Mouse (Mus musculus) urinary bladder, postnatal 10 days (tissue): Measurements from ENCODE around the gene Rad9b.

ENCODE experiments used
- DNase-seq: peaks from one replicate; pipeline ENCODE4 v3.0.0; 2022; ENCODE audit warnings: low spot score

Gene Rad9b

DNA sequence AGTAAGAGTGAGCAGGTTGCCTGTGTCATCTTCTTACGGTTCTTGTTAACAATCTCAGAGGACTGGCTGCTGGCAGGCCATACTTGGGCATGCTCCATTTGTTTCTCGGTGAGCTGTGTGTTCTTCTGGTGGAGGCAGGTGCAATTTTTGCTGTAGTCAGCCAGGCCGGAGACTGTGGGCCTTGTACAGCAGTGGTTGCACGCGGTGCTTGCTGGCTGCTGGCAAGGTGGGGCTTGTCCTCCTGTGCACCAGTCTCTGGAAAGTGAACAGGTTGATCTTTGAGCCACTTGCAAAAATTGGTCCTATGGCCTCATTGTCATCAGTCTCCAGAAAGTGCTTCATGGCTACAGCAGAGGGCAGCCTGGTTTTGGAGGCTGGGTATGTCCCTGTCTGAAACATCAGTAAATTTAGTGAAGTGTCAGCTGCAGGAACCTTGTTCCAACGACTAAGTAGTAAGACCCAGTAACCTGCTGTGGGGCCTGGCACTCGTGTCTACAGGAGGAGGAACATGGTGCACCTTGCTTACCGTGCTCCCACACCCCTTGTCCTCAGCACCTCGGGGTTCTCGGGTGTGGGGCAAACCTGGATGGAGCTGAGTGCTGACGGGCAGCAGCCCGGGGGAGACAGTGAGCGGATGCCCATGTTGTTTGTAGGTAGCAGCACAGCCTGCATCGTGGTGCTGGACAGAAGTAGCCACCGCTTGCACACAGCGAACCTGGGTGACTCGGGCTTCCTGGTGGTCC, 40.9 kb downstream of the Rad9b start:
- DNase-seq: no peak

DNA sequence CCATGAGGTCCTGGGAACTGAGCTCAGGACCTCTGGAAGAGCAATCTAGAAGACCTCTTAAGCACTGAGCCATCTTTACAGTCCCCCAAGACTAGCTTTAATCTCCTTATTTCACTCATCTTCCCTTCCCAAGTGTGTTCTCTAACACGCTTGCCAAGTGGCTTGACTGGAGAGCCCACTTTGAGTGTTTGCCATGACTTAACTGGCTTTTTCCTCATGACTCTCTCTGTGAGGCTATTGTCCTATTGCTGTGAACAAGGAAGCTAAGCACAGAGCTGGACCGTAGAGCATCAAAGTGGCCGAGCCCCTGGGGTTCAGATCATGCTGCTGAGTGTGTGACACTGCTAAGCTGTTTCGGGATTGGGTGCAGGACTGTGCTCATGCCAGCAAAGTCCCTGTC, 41.7 kb downstream of the Rad9b start:
- DNase-seq: no peak

DNA sequence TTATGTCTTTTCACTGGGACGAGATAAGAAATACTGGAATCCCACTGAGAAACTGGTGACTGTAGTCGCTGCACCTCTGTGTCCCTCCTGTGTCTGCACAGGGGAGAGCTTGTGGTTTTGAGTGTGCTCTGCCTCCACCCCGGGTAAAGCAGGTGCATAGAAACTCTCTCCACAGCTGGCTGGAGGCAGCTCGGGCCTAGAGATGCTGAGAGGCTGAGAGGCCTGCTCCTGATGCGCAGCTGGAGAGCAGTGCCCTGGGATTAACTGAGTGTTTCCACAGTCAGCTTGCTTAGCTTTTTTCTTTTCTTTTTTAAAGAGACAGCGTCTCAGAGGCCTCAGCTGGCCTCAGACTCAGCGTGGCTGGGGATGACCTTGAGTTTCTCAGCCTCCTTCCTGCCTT, 42.3 kb downstream of the Rad9b start:
- DNase-seq: no peak

DNA sequence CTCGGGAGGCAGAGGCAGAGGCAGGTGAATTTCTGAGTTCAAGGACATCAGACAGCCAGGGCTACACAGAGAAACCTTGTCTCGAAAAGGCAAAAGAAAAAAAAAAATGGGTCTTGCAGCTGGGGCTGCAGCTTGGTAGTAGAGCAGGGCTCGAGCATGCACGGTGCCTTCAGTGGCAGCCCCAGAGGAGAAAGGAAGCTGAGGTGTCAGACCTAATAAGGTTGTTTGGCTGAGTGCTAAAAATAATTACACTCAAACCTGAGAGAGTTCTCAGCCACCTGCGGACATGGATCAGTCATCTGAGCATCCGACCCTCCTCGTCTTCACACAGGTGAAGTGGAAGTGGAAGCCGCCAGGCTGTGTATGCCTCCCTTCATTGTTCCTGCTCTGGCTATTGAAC, 43.3 kb downstream of the Rad9b start:
- no peak for DNase-seq

DNA sequence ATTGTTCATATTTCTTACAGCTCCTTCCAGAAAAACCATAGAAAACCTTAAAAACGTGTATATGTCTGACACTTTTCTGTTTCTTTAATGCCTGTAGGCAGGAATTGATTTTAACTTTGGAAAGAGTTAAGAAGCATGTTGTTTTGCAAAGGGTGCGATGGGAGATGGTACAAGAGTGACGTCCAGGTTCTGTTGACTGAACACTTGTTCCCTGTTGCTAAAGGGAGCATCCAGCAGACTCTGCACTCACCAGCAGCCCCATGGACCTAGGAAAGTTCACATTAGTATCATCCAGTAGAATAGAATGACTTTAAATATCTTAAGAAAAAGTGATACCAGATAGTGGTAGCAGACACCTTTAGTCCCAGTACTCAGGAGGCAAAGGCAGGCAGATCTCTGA, 47.5 kb downstream of the Rad9b start:
- DNase-seq: no peak

DNA sequence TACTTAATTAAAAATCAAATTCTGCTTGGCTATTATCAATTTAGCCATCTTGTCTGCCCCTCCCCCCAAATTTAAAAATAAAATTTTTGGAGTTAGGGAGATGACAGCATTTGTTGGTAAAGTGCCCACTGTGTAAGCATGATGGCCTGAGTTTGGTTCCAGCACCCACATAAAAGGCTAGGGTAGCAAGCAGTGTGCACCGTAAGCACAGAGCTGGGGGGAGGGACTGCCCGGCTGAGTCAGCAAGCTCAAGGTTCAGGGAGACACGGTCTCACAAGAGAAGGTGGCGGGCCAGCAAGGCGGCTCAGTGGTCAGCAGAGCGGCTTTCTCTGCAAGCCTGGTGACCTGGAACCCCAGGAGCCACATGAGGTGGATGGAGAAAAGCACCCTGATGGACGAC, 48.6 kb downstream of the Rad9b start:
- DNase-seq: no peak

DNA sequence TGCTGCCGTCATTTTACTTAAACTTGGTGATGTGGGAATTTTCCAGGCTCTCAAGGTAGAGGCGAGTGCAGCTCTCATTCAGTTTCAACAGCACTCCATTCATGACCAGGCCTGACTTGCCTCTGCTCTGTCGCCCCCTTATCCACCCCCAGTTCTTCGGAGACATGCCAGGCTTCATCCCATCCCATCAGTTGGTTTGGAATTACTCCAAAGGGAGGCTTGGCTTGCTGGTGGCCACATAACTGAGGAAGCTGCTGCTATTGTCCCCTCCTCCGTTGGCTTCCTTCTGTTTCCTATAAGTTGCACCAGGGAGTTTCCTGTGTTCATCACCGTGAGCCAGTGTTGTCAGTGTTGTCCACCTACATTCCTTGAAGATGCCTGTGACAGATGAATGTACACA, 49.5 kb downstream of the Rad9b start:
- DNase-seq: no peak

DNA sequence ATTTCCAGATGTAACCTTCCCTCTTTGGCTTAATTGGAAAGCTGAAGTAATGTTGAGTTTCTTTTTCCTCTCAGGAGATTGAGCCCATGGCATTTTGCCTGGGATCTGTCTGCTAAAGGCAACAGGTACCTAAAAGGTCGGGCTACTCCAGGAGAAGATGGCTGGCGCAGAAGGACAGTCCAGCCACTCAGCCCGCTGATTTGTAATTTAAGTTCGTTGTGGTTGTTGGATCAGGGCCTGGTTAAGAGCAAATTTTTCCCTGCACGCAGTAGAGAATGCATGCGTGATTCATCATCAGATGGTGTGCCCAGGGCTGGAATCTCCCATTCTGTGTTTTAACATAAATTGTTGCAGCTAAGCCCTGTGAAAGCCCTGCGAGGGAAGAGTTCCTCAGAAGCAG, 50.1 kb downstream of the Rad9b start:
- DNase-seq: no peak

DNA sequence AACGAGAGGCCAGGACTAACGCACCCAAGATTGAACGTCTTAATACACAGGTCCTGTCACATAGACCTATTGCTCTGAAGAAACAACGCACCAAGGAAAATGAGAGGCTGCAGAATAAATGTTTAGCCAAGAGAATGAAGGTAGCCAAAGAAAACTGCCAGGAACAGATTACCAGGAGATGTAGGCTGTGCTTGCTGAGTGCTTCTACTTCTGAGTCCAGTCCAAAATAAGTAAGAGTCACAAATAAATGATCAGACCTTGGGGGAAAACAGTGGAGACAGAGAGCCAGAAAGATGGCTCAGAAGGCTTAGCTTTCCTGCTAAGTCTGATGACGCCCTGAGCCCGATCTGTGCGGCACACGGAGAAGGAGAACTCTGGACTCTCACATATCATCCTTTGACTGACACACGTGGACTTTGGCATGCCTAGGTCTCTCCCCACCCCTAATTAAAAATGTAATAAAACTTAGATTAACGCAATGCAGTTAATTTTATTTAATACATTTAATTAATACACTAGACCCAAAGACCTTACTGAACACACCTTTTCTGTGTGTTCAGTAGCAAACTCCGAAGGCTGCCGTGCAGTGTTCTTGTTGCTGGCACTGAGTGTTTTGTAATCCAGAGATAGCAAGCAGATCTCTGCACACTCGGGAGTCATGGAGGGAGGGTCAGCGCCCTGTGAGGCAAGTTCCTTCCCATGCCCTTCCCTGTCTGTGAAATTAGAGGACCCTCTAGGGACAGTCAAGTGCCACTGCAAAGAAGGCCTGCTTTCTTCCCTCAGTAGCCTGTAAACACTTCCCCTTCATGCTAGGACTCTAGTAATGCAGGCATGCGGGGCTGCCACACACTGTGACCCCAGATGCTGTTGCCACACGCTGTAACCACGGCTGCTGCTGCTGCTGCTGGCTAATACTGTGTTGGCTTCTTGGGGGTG, 51.0 kb downstream of the Rad9b start:
- DNase-seq: no peak

DNA sequence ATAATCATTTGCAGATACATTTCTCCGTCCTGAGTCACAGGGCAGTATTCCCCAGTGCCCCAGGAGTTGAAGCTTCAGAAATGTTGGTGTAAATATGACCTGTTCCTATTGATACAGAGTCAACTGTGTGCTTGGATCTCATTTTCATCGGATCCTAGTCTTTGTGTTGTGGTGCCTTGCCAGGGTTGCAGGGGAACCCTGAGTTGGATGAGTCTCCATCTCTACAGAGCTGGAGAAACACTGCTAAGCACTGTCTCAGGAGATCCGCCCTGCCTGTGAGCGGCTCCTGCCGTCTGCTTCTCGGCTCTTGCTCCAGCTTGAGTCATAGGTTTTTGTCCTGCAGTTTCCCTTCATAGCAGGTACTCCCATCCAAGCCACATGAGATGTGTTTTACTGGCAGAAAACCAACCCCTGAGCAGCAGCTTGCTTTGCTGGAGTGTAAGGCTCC, 53.9 kb downstream of the Rad9b start:
- DNase-seq: no peak

DNA sequence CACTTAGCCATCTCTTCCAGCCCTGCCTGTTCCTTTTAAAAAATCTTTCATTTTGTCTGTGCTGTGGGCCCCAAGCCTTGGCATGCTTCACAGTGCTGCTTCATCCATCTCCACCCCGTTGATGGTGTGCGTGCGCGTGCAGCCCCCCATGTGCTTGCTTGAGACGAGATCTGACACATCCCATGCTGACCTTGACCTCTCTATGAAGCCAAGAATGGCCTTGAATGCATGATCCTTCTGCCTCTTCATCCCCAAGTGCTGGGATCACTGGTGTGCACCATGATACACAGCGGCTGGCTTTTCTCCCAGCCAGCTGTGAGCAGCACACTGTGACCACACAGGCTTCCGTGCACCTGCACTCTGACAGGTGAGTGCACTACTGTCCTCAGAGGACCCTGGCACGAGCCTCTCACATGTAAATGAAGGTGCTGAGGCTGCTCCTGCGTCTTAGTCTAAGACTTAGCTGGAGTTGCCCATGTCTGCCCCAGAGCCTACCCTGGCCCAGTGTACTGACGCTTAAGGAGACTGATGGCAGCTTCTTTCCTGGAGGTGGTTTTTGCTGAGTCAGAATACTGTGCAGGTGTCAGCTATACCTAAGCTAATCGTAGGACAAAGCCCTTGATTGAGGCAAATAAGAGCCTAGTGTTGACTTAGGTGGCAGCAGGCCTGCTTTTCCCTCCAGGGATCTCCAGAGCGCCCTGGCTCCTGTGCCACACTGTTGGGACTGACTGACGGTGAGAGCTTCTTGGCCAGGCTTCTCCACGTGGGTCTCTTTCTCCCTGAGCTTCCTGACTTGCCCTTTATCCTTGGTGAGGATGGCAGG, 58.7 kb downstream of the Rad9b start:
- no peak for DNase-seq

DNA sequence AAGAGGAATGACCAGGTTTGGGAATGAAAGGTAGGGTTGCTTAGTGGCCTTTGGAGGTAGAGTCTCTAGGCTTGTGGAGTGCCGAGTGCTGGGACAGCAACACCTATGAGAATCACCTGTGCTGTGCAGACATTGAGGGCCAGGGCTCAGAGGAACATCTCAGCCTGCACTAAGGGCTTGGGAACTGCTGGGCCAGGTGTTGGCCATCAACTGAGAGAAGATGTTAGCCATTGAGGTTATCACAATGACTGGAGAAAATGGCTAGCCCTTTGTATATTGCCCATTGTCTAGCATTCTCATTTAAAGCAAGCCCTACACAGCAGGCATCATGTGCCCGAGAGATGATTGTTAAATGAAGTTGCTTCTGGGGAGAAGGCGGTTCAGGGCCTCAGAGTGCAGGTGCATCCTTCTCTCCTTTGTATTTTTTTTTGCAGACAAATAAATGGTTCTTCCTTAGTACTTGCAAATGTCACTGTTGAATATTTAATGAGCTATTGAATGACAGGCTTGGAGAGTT, 59.8 kb downstream of the Rad9b start:
- no peak for DNase-seq

DNA sequence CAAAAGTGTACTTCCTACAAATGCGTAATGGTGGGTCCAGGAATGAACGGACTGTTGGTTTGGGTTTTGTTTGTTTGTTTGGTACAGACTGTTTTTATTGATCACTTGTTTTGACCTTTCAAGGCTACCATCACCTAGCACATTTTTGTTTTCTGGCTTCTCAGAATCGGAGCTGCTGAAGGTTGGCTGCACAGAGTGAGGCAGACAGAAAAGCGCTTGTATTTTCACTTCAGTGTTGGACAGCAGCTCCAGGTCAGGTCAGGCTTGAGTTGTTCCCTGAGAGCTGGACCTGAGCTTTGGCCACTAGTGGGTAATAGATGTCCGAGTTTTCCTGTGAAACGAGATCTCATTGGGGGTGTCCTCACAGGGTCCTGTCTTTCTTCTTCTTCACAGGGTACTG, 60.9 kb downstream of the Rad9b start:
- no peak for DNase-seq

DNA sequence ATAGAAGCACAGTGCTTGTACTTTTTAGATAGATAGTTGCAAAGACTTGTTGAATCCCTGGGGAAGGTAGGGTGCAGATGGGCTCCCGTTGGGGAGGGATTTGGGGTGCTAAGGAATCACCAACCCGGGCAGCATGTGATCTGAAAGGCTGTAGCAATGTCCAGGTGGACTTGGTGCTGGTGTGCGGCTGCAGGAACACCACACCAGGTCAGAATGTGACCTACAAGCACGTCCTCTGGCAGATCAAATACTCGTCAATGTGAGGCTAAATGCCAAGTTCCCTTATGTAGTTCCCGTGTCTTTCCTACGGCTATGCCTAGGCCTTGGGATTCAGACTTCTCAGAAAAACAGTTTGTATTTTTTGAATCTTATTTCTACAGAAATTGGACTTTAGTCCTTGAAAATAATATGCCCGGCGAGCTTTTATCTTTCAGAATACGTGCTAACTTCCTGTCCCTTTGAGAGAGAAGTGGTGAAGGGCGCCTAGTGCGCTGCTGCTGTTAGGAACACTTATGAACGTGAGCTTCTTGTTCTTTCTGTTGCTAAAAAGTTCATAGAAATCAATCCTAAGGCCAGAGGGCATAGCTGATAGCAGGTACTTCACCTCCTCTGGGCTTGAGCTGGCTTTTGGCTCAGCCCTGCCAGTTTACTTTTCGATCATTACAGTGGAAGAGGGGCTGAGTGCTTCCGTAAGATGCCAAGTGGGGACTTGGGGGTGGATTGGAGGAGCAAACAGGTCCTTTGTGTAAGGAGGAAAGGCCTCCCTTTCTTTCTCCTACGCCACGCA, 62.3 kb downstream of the Rad9b start:
- DNase-seq: no peak

DNA sequence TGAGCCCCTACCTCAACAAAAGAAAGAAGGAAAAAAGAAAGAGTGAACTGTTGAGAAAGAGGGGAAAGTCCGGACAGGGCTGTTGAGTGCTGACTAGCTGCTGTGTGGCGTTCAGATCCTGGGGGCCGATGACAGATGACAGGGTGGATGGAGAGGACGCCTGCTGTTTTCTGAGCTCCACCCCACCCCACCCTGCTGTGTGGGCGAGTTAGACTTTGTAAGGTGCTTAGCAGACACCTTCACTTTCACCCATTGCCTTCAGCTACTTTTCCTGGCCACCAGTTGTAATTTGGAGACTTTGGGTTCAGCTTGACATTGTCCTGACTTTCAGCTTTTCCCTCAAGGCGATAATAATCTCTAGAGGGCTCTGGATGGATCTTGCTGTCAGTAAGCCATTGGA, 62.9 kb downstream of the Rad9b start:
- no peak for DNase-seq

DNA sequence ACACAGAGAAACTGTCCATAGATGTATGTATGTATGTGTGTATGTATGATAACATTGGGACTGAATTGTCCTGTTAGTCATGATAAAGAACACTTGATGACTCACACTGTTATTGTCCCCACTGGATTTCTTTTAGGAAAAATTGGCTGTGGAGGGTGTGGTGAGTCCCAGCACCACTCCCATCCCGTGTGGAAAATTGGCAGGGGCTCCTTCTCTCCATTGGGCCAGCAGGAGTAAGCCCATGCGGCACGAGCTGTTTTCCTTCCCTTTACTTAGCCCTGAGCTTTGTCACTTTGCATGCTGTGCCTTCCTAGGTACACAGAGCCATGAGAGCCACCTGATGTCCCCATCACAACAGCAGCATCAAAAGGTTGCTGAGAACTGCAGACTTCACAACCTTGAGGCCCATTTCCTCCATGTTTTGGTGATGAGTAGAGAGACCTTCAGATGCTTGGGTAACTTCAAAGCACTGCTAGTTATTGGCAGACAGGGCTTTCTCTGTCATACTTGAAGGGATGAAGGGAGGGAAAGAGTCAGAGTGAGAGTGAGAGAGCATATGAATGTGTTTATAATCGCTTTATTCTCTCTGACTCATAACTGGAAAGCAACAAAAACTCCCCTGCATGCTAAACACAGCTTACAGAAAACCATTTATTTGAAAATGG, 65.8 kb downstream of the Rad9b start:
- no peak for DNase-seq

DNA sequence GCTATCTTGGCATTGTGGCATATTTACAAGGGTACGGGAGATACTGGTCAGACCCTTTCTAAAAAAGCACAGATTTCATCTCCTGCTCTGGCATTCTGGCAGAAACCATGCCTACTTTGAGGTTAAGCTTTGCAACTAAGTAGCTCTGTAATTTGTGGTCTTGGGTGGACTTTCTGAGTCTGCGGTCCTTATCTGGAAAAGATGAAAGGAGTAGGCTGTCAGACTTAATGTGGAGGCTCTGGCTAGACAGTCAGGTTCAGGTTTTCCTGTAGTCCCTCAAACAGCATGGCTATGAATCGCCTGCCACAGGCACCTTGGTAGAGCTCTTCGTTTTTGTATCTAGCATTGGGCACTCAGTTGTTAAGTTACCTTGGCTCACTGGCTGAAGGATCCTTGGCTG, 67.0 kb downstream of the Rad9b start:
- no peak for DNase-seq

DNA sequence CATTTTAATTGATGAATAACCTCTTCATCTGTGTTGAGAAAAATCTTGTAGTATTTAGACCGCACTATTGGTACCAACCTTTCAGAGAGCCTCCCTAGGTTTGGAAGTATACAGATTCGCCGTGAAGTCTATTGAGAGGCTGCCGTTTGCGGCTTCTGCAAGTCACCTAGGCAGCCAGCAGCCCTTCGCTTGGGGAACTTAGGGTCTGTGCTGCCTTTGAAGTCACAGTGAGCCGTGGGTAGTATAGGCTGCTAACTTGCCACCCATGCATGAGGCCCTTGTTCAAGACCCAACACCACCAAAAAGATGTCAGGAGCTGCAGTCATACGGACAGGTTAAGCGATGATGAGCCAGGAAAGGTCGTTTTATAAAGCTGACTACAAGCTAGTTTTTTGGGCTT, 67.8 kb downstream of the Rad9b start:
- DNase-seq: no peak

DNA sequence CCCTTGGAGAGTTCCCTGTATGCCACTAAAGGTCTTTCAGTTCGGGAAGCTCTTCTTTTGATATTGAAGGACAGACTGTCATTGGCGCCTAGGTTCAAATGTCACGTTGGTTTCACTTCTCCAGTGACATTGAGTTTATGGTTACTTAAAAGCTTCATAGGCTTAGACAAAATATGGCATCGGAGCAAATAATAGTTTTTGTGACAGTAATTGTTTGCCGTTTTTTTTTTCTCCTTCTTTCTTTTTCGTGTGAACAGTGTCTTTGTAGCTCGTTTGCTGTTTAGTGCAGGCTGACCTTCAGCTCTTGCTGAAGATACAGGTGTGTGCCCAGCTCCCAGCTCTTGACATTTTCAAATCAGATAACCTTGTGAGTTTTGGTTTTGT, 68.3 kb downstream of the Rad9b start:
- DNase-seq: no peak

DNA sequence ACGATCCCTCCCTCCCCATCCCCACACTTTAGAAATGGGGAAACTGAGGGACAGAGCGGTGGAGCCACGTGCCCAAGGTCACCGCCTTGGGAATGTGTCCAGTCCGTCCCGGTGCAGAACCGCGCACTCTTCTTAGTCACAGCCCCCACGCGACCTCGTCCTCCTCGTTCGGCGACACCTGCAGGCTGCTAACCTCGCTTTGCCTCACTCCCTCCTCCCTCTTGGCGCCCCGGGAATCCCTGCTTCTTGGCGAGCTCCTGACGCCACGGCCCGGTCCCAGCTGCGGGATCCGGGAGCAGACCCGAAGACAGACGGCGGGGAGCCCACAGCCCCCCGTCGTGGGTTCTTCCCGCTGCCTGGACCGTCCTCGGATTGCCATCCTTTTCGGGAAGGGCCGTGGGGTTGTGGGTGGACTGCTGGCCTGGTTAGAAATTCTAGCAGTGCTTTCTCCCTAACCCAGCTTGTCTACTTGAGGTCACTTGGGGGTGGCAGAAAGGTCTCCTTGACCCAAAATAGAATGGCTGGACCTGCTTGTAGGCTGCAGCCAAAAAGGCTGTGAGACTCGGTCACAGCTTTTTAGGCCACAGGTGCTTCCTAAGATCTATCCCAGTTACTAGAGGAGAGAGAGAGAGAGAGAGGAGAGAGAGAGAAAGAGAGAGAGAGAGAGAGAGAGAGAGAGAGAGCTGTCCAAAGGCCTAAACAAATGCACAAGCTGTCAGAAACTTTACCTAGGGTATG, 68.8 kb downstream of the Rad9b start:
- no peak for DNase-seq
